Mouse (Mus musculus) monocyte, adult 2 months (primary cell): ENCODE measurements around the gene Morn3.

Experiments used
- DNase-seq, 2 experiments: peaks; one replicate each; pipeline ENCODE4 v3.0.0; 2022; ENCODE audit warnings: low spot score in 2 of 2, low read depth in 1 of 2

Morn3 gene

GRCm38 (mm10) chr5:122994303-122994846, 52.4 kb downstream of the Morn3 start:
- DNase-seq, result peak in 1 of 2 experiments; percentile 45

- DNase-seq, result no peak
These were observed 53.0 kb downstream of the Morn3 start for GRCm38 (mm10) chr5:122993811-122994210.

- no peak for DNase-seq
These were observed 55.3 kb downstream of the Morn3 start for GRCm38 (mm10) chr5:122991350-122992004.

GRCm38 (mm10) chr5:122990411-122991160, 56.2 kb downstream of the Morn3 start:
- no peak for DNase-seq

GRCm38 (mm10) chr5:122989551-122990330, 57.1 kb downstream of the Morn3 start, which contains the start of gene Kdm2b:
Gene Kdm2b (minus strand): TSS chr5:122989823.
- DNase-seq, result no peak

GRCm38 (mm10) chr5:122989001-122989525, 57.8 kb downstream of the Morn3 start:
- DNase-seq, result peak in 1 of 2 experiments; percentile 51

GRCm38 (mm10) chr5:122988021-122988751, 58.6 kb downstream of the Morn3 start:
- no peak for DNase-seq

GRCm38 (mm10) chr5:122987211-122988020, 59.4 kb downstream of the Morn3 start:
- no peak for DNase-seq

- no peak for DNase-seq
These were observed 60.7 kb downstream of the Morn3 start for GRCm38 (mm10) chr5:122986091-122986493.
